Mouse (Mus musculus) bone marrow macrophage, adult 2 months (primary cell): Measurements from ENCODE around the gene Nktr.

Experiments
- CTCF ChIP-seq: IDR thresholded peaks from 2 replicates; pipeline ENCODE4 v1.5.1; 2012; ENCODE audit warnings: low read depth, mild to moderate bottlenecking, low read length, moderate library complexity
- POLR2A ChIP-seq: IDR thresholded peaks from 2 replicates; pipeline ENCODE4 v1.6.1; 2012; ENCODE audit warnings: mild to moderate bottlenecking, low read depth, low read length, borderline replicate concordance

- TF ChIP-seq POLR2A (no peak), CTCF (no peak)
Observed at GRCm38 (mm10) chr9:121765166-121765855, 46.3 kb downstream of the Nktr start.
